Mouse (Mus musculus) stomach, postnatal 0 days (tissue): ENCODE measurements around the gene Bcl2l2. TPM values are rescaled to one million over a fixed set of nuclear protein-coding genes. Genes with fewer than 3 reads are reported as not detected.

Experiments used
- ATAC-seq: fragments of 200-750 bp; cut with Nextera tagmentation; 2 replicates; pipeline ENCODE4 v1.8.0; 2017; ENCODE audit not compliant: low FRiP score, low TSS enrichment
- DNase-seq: peaks from one replicate; pipeline ENCODE4 v3.0.0-alpha.2; 2016; ENCODE audit warnings: low spot score
- H3K27ac ChIP-seq: fragments of 300-500 bp; sonication (generic); replicated peaks from 2 replicates; pipeline ENCODE4 v1.5.1; 2014; ENCODE audit warnings: mild to moderate bottlenecking, control low read depth
- H3K27me3 ChIP-seq: fragments of 300-500 bp; sonication (generic); 2 replicates; pipeline ENCODE4 v1.6.1; 2014; ENCODE audit warnings: low read length; ENCODE audit not compliant: control insufficient read depth, insufficient read depth
- H3K36me3 ChIP-seq: fragments of 300-500 bp; sonication (generic); 2 replicates; pipeline ENCODE4 v1.6.1; 2014; ENCODE audit warnings: low read length, mixed read lengths; ENCODE audit not compliant: control insufficient read depth, insufficient read depth
- H3K4me1 ChIP-seq: fragments of 300-500 bp; sonication (generic); replicated peaks from 2 replicates; pipeline ENCODE4 v1.6.1; 2014; ENCODE audit warnings: antibody characterized with exemption; ENCODE audit not compliant: control insufficient read depth, insufficient read depth
- H3K4me2 ChIP-seq: fragments of 300-500 bp; sonication (generic); replicated peaks from 2 replicates; pipeline ENCODE4 v1.6.1; 2014; ENCODE audit warnings: low read depth, mild to moderate bottlenecking, control low read depth, moderate library complexity
- H3K4me3 ChIP-seq: fragments of 300-500 bp; sonication (generic); 2 replicates; pipeline ENCODE4 v1.5.1; 2014; ENCODE audit warnings: low read depth, low read length, control low read depth
- H3K9ac ChIP-seq: fragments of 300-500 bp; sonication (generic); 2 replicates; pipeline ENCODE4 v1.6.1; 2014; ENCODE audit warnings: mild to moderate bottlenecking, low read length, control low read depth, mixed read lengths
- H3K9me3 ChIP-seq: fragments of 300-500 bp; sonication (generic); 2 replicates; pipeline ENCODE4 v1.6.1; 2016; ENCODE audit warnings: low read length; ENCODE audit not compliant: control insufficient read depth
- CTCF ChIP-seq: IDR thresholded peaks from 2 replicates; pipeline ENCODE4 v1.5.1; 2016; ENCODE audit warnings: antibody characterized with exemption, low read depth, mild to moderate bottlenecking, moderate library complexity
- EP300 ChIP-seq: optimal IDR thresholded peaks from 2 replicates; pipeline ENCODE3; 2016; ENCODE audit warnings: antibody characterized with exemption
- WGBS: fragments of 180-500 bp; shearing (Covaris S2); extraction: QIAGEN DNeasy Blood & Tissue Kit; methylation state at CpG from one replicate; pipeline ENCODE4 v1.1.7; 2014; 5-methylcytosine and 5-hydroxymethylcytosine counted together
- polyA plus RNA-seq: library from polyadenylated mRNA; unstranded; fragments of >200 nt; fragmentation: Nextera tagmentation; extraction: Ambion mirVana; gene quantifications from 2 replicates; pipeline ENCODE4 v1.2.1, GENCODE M21; 2015

Gene Bcl2l2
- polyA plus RNA-seq, 1 experiment from 2014 or later, result 4.3 TPM

- ATAC-seq, result no peak
- H3K4me2 ChIP-seq, result peak overlapping the region; percentile 88
- DNase-seq, result no peak
- no peaks in the 10 kb centered on the region for H3K9me3 ChIP-seq
- peak overlapping the region; percentile 98 for H3K27ac ChIP-seq
- H3K27me3 ChIP-seq, result no peaks in the 10 kb centered on the region
- H3K36me3 ChIP-seq, result no peaks in the 10 kb centered on the region
- peak overlapping the region; percentile 88 for H3K9ac ChIP-seq
- 18% methylated on average over 7 of the region's 7 CpGs for WGBS
- TF ChIP-seq CTCF (no peak), EP300 (no peak)
- H3K4me1 ChIP-seq, result peaks cover 4% of the 10 kb centered on the region
- peak overlapping the region; percentile 56; the same call in 1 of the 2 replicates for H3K4me3 ChIP-seq
These were observed 44.1 kb downstream of the Bcl2l2 start for GRCm38 (mm10) chr14:54927296-54927695.

GRCm38 (mm10) chr14:54929801-54930200 lies 46.6 kb downstream of the Bcl2l2 start:
- Histone ChIP-seq H3K9me3 (no peaks in the 10 kb centered on the region), H3K4me2 (no peak overlapping the region), H3K27ac (peak overlapping the region; percentile 53), H3K4me3 (no peak overlapping the region), H3K36me3 (no peaks in the 10 kb centered on the region), H3K27me3 (no peaks in the 10 kb centered on the region), H3K9ac (no peak overlapping the region), H3K4me1 (peaks cover 4% of the 10 kb centered on the region)
- TF ChIP-seq CTCF, result no peak
- DNase-seq (no peak), ATAC-seq (no peak)
- WGBS, result 48% methylated on average over 5 of the region's 5 CpGs

- DNase-seq (no peak), ATAC-seq (no peak)
- 24% methylated on average over 2 of the region's 2 CpGs for WGBS
- Histone ChIP-seq H3K4me1 (peaks cover 4% of the 10 kb centered on the region), H3K27me3 (no peaks in the 10 kb centered on the region), H3K4me2 (no peak overlapping the region), H3K27ac (peak overlapping the region; percentile 53; the same call in 1 of the 2 replicates), H3K36me3 (no peaks in the 10 kb centered on the region), H3K4me3 (no peak overlapping the region), H3K9ac (no peak overlapping the region), H3K9me3 (no peaks in the 10 kb centered on the region)
- TF ChIP-seq CTCF, result no peak
- TF ChIP-seq EP300, result no peak
These were observed 47.3 kb downstream of the Bcl2l2 start for GRCm38 (mm10) chr14:54930431-54930830.

- Histone ChIP-seq H3K27me3 (no peaks in the 10 kb centered on the region), H3K4me1 (peaks cover under 1% of the 10 kb centered on the region), H3K4me2 (no peak within 1 kb of the TSS), H3K9me3 (no peaks in the 10 kb centered on the region), H3K9ac (no peak within 1 kb of the TSS), H3K4me3 (no peak within 1 kb of the TSS), H3K36me3 (no peaks in the 10 kb centered on the region), H3K27ac (no peak within 1 kb of the TSS)
- TF ChIP-seq CTCF, result no peak
- TF ChIP-seq EP300, result no peak
- DNase-seq, result no peak
- 26% methylated on average over 6 of the region's 6 CpGs for WGBS
- no peak for ATAC-seq
These were observed 49.5 kb downstream of the Bcl2l2 start, which contains the start of gene Il25 for GRCm38 (mm10) chr14:54932645-54933150. Il25 (plus strand) TSS chr14:54932695.

GRCm38 (mm10) chr14:54935904-54936830 lies 53.0 kb downstream of the Bcl2l2 start, which contains the start of gene Cmtm5:
Cmtm5 (plus strand) TSS chr14:54936261.
- Histone ChIP-seq H3K27me3 (no peaks in the 10 kb centered on the region), H3K4me3 (no peak within 1 kb of the TSS), H3K9me3 (no peaks in the 10 kb centered on the region), H3K36me3 (no peaks in the 10 kb centered on the region), H3K4me1 (no peaks in the 10 kb centered on the region), H3K4me2 (no peak within 1 kb of the TSS), H3K27ac (no peak within 1 kb of the TSS), H3K9ac (peak within 1 kb of the TSS; percentile 31; the same call in 1 of the 2 replicates)
- peak; percentile 33; the same call in 1 of the 2 replicates for ATAC-seq
- DNase-seq, result no peak
- TF ChIP-seq CTCF (peak; percentile 51), EP300 (no peak)
- WGBS, result 48% methylated on average over 8 of the region's 8 CpGs

- H3K27me3 ChIP-seq, result no peaks in the 10 kb centered on the region
- no peaks in the 10 kb centered on the region for H3K36me3 ChIP-seq
- no peak overlapping the region for H3K9ac ChIP-seq
- H3K4me1 ChIP-seq, result no peaks in the 10 kb centered on the region
- WGBS, result 51% methylated on average over 6 of the region's 6 CpGs
- no peak overlapping the region for H3K4me3 ChIP-seq
- no peak for DNase-seq
- no peak overlapping the region for H3K4me2 ChIP-seq
- H3K27ac ChIP-seq, result no peak overlapping the region
- no peak for ATAC-seq
- no peaks in the 10 kb centered on the region for H3K9me3 ChIP-seq
- TF ChIP-seq CTCF (no peak), EP300 (no peak)
These were observed 53.6 kb downstream of the Bcl2l2 start for GRCm38 (mm10) chr14:54936831-54937160.
